Mouse (Mus musculus) liver, embryonic 11.5 days (tissue): ENCODE data around the gene Csf2. TPM values are rescaled to one million over a fixed set of nuclear protein-coding genes. Genes with fewer than 3 reads are reported as not detected.
"Not testable (repeated sequence)": the region's sequence is repeated elsewhere in the genome, so short reads cannot be mapped to it uniquely, and the experiment has no call there.

Experiments
- ATAC-seq: fragments of 200-750 bp; cut with Nextera tagmentation; replicated peaks from 2 replicates; pipeline ENCODE4 v1.8.0; 2017; ENCODE audit warnings: moderate number of reproducible peaks, mild to moderate bottlenecking, moderate TSS enrichment, moderate library complexity; ENCODE audit not compliant: low FRiP score
- DNase-seq: peaks from one replicate; pipeline ENCODE4 v3.0.0-alpha.2; 2017; ENCODE audit warnings: low spot score
- H3K27ac ChIP-seq: fragments of 300-500 bp; sonication (generic); 2 replicates; pipeline ENCODE4 v1.5.1; 2014; ENCODE audit warnings: mild to moderate bottlenecking, low read depth, low read length, control low read depth
- H3K27me3 ChIP-seq: fragments of 300-500 bp; sonication (generic); replicated peaks from 2 replicates; pipeline ENCODE4 v1.6.1; 2014; ENCODE audit warnings: low read length, mixed read lengths; ENCODE audit not compliant: control insufficient read depth, insufficient read depth
- H3K36me3 ChIP-seq: fragments of 300-500 bp; sonication (generic); 2 replicates; pipeline ENCODE4 v1.6.1; 2014; ENCODE audit warnings: mild to moderate bottlenecking, low read length, moderate library complexity, mixed read lengths; ENCODE audit not compliant: control insufficient read depth, insufficient read depth
- H3K4me1 ChIP-seq: fragments of 300-500 bp; sonication (generic); replicated peaks from 2 replicates; pipeline ENCODE4 v1.6.1; 2014; ENCODE audit warnings: low read length, mixed read lengths; ENCODE audit not compliant: control insufficient read depth, insufficient read depth
- H3K4me2 ChIP-seq: fragments of 300-500 bp; sonication (generic); 2 replicates; pipeline ENCODE4 v1.6.1; 2014; ENCODE audit warnings: mild to moderate bottlenecking, control low read depth, moderate library complexity
- H3K4me3 ChIP-seq: fragments of 300-500 bp; sonication (generic); 2 replicates; pipeline ENCODE4 v1.5.1; 2014; ENCODE audit warnings: low read depth, low read length, control low read depth
- H3K9ac ChIP-seq: fragments of 300-500 bp; sonication (generic); 2 replicates; pipeline ENCODE4 v1.6.1; 2014; ENCODE audit warnings: low read depth, low read length, control low read depth
- H3K9me3 ChIP-seq: fragments of 300-500 bp; sonication (generic); 2 replicates; pipeline ENCODE4 v1.6.1; 2016; ENCODE audit warnings: low read length, inconsistent platforms, mixed read lengths; ENCODE audit not compliant: control insufficient read depth
- WGBS: fragments of 180-500 bp; shearing (Covaris S2); extraction: QIAGEN DNeasy Blood & Tissue Kit; methylation state at CpG from one replicate; pipeline ENCODE4 v1.1.7; 2014; 5-methylcytosine and 5-hydroxymethylcytosine counted together
- polyA plus RNA-seq: library from polyadenylated mRNA; unstranded; fragments of >200 nt; fragmentation: Nextera tagmentation; extraction: Ambion mirVana; gene quantifications from 2 replicates; pipeline ENCODE4 v1.2.1, GENCODE M21; 2014

Gene Csf2
- polyA plus RNA-seq: not detected in 2 replicates

GRCm38 (mm10) chr11:54248940-54249717, at the start of gene Csf2:
TSS of gene Csf2 (minus strand) at chr11:54249667.
- no peak within 1 kb of the TSS for H3K4me2 ChIP-seq
- 0 out of 2 replicates have a peak, but pooled peaks have one; percentile 36 for ATAC-seq

GRCm38 (mm10) chr11:54298777-54299176, 49.3 kb upstream of the Csf2 start:
- ATAC-seq: no peak
- Histone ChIP-seq H3K4me2 (no peak overlapping the region), H3K27me3 (peaks cover 19% of the 10 kb centered on the region)

More at GRCm38 (mm10) chr11:54248940-54249717, at the start of gene Csf2:
- 31% methylated on average over 11 of the region's 11 CpGs for WGBS
- no peaks in the 10 kb centered on the region for H3K9me3 ChIP-seq
- H3K4me1 ChIP-seq: peaks cover 8% of the 10 kb centered on the region; the same call in 1 of the 2 replicates
- H3K27me3 ChIP-seq: no peaks in the 10 kb centered on the region
- H3K4me3 ChIP-seq: no peak within 1 kb of the TSS
- no peak within 1 kb of the TSS for H3K27ac ChIP-seq
- DNase-seq: no peak
- H3K36me3 ChIP-seq: no peaks in the 10 kb centered on the region
- H3K9ac ChIP-seq: no peak within 1 kb of the TSS

GRCm38 (mm10) chr11:54297471-54297870, 48.0 kb upstream of the Csf2 start:
- DNase-seq, H3K27me3 ChIP-seq, H3K9ac ChIP-seq, H3K4me3 ChIP-seq, H3K27ac ChIP-seq, H3K36me3 ChIP-seq, H3K4me1 ChIP-seq, ATAC-seq, H3K4me2 ChIP-seq, H3K9me3 ChIP-seq: not testable (repeated sequence)
- WGBS: 89% methylated on average over 2 of the region's 2 CpGs

More at GRCm38 (mm10) chr11:54298777-54299176, 49.3 kb upstream of the Csf2 start:
- Histone ChIP-seq H3K4me1 (0 out of 2 replicates have a peak, but pooled peaks cover under 1% of the 10 kb centered on the region), H3K9ac (no peak overlapping the region), H3K4me3 (no peak overlapping the region), H3K27ac (no peak overlapping the region), H3K9me3 (peaks cover 4% of the 10 kb centered on the region), H3K36me3 (no peaks in the 10 kb centered on the region)
- DNase-seq: no peak

GRCm38 (mm10) chr11:54296734-54297133, 47.3 kb upstream of the Csf2 start:
- ATAC-seq (no peak), DNase-seq (no peak)
- H3K36me3 ChIP-seq: no peaks in the 10 kb centered on the region
- H3K9ac ChIP-seq: no peak overlapping the region
- no peaks in the 10 kb centered on the region for H3K4me1 ChIP-seq
- H3K4me3 ChIP-seq: no peak overlapping the region
- no peaks in the 10 kb centered on the region; the same call in 1 of the 2 replicates for H3K27me3 ChIP-seq
- no peak overlapping the region for H3K27ac ChIP-seq
- WGBS: 78% methylated on average over 1 of the region's 1 CpGs
- H3K9me3 ChIP-seq: peaks cover 4% of the 10 kb centered on the region
- no peak overlapping the region for H3K4me2 ChIP-seq

GRCm38 (mm10) chr11:54295971-54296370, 46.5 kb upstream of the Csf2 start:
- Histone ChIP-seq H3K9me3 (peaks cover 4% of the 10 kb centered on the region), H3K36me3 (no peaks in the 10 kb centered on the region), H3K4me2 (no peak overlapping the region), H3K27me3 (no peaks in the 10 kb centered on the region), H3K4me3 (no peak overlapping the region), H3K27ac (no peak overlapping the region), H3K9ac (no peak overlapping the region), H3K4me1 (no peaks in the 10 kb centered on the region)
- 72% methylated on average over 4 of the region's 4 CpGs for WGBS
- DNase-seq: no peak
- no peak for ATAC-seq

- 62% methylated on average over 12 of the region's 12 CpGs for WGBS
- Histone ChIP-seq H3K27ac (no peak overlapping the region), H3K27me3 (no peaks in the 10 kb centered on the region), H3K4me3 (no peak overlapping the region), H3K4me1 (no peaks in the 10 kb centered on the region), H3K9me3 (peaks cover 4% of the 10 kb centered on the region), H3K36me3 (no peaks in the 10 kb centered on the region), H3K9ac (no peak overlapping the region), H3K4me2 (no peak overlapping the region)
- DNase-seq (no peak), ATAC-seq (no peak)
Measured at GRCm38 (mm10) chr11:54293980-54294807, 44.7 kb upstream of the Csf2 start.

GRCm38 (mm10) chr11:54292163-54292562, 42.7 kb upstream of the Csf2 start:
- Histone ChIP-seq H3K36me3 (no peaks in the 10 kb centered on the region), H3K4me2 (no peak overlapping the region), H3K9me3 (no peaks in the 10 kb centered on the region), H3K4me3 (no peak overlapping the region), H3K9ac (no peak overlapping the region), H3K27me3 (no peaks in the 10 kb centered on the region), H3K4me1 (no peaks in the 10 kb centered on the region), H3K27ac (no peak overlapping the region)
- DNase-seq (no peak), ATAC-seq (no peak)
- WGBS: 79% methylated on average over 2 of the region's 2 CpGs

GRCm38 (mm10) chr11:54287821-54288453, 38.5 kb upstream of the Csf2 start:
- H3K9ac ChIP-seq: no peak overlapping the region
- H3K27ac ChIP-seq: no peak overlapping the region
- H3K36me3 ChIP-seq: no peaks in the 10 kb centered on the region
- no peaks in the 10 kb centered on the region for H3K9me3 ChIP-seq
- H3K4me3 ChIP-seq: no peak overlapping the region
- WGBS: 67% methylated on average over 8 of the region's 8 CpGs
- no peak for DNase-seq
- no peaks in the 10 kb centered on the region for H3K4me1 ChIP-seq
- H3K27me3 ChIP-seq: no peaks in the 10 kb centered on the region
- no peak for ATAC-seq
- H3K4me2 ChIP-seq: no peak overlapping the region
